ENCODE assay signal across 28 mouse cellular contexts in genomic region chr9:108970623-108971022, GRCm38 (mm10). TPM values are rescaled to one million over a fixed set of nuclear protein-coding genes. Genes with fewer than 3 reads are reported as not detected.
DNase-seq lines count a peak whose midpoint lies in the region; ATAC-seq lines count a peak whose summit lies in the region.
"Had no signal": no experiment of that assay in that cellular context is flagged by ENCODE, and none has a peak within 500 bp of the region (broad histone marks: within the 10 kb centered on the region; RNA-seq: fewer than 3 reads in every experiment).

No protein-coding gene starts in this region.

- no peak overlapping the region for H3K4me2 ChIP-seq in heart, embryonic 16.5 days (ENCODE audit: low read depth, low read length)
- H3K4me2 ChIP-seq in heart, embryonic 12.5 days, result no peak overlapping the region
- H3K4me2 ChIP-seq in midbrain, embryonic 11.5 days, result no peak overlapping the region
- no peak overlapping the region for H3K4me2 ChIP-seq in midbrain, embryonic 13.5 days (replicated peaks)
- H3K4me2 ChIP-seq: embryonic facial prominence, embryonic 13.5 days; embryonic facial prominence, embryonic 15.5 days; forebrain, embryonic 12.5 days had no signal

- no peak overlapping the region for H3K4me3 ChIP-seq in heart, embryonic 16.5 days (ENCODE audit: low read length)
- no peak overlapping the region for H3K4me3 ChIP-seq in heart, embryonic 12.5 days
- no peak overlapping the region for H3K4me3 ChIP-seq in midbrain, embryonic 11.5 days (ENCODE audit: low read depth, low read length)
- no peak overlapping the region for H3K4me3 ChIP-seq in midbrain, embryonic 13.5 days (replicated peaks)
- H3K4me3 ChIP-seq: embryonic facial prominence, embryonic 13.5 days; embryonic facial prominence, embryonic 15.5 days; erythroblast, embryonic 14.5 days; forebrain, embryonic 10.5 days; forebrain, embryonic 12.5 days had no signal

- H3K4me1 ChIP-seq in heart, embryonic 16.5 days (ENCODE audit: control insufficient read depth, insufficient read depth, low read length), result peaks cover 5% of the 10 kb centered on the region
- H3K4me1 ChIP-seq in heart, embryonic 12.5 days (replicated peaks), result no peaks in the 10 kb centered on the region
- no peaks in the 10 kb centered on the region for H3K4me1 ChIP-seq in midbrain, embryonic 11.5 days (ENCODE audit: control insufficient read depth, insufficient read depth, low read length)
- H3K4me1 ChIP-seq in midbrain, embryonic 13.5 days (replicated peaks), result no peaks in the 10 kb centered on the region
- H3K4me1 ChIP-seq: embryonic facial prominence, embryonic 13.5 days; embryonic facial prominence, embryonic 15.5 days; forebrain, embryonic 12.5 days had no signal

- no peaks in the 10 kb centered on the region for H3K27me3 ChIP-seq in heart, embryonic 16.5 days (ENCODE audit: control insufficient read depth, insufficient read depth, low read length)
- H3K27me3 ChIP-seq in heart, embryonic 12.5 days (replicated peaks), result no peaks in the 10 kb centered on the region
- no peaks in the 10 kb centered on the region for H3K27me3 ChIP-seq in midbrain, embryonic 11.5 days (ENCODE audit: control insufficient read depth, insufficient read depth, low read length)
- no peaks in the 10 kb centered on the region for H3K27me3 ChIP-seq in midbrain, embryonic 13.5 days
- H3K27me3 ChIP-seq: CH12.LX; embryonic facial prominence, embryonic 13.5 days; embryonic facial prominence, embryonic 15.5 days; forebrain, embryonic 12.5 days; Patski had no signal

- H3K9me3 ChIP-seq in heart, embryonic 16.5 days (replicated peaks; ENCODE audit: control insufficient read depth, low read length), result no peaks in the 10 kb centered on the region
- no peaks in the 10 kb centered on the region for H3K9me3 ChIP-seq in heart, embryonic 12.5 days (replicated peaks)
- no peaks in the 10 kb centered on the region for H3K9me3 ChIP-seq in midbrain, embryonic 11.5 days (ENCODE audit: control insufficient read depth, low read length)
- H3K9me3 ChIP-seq in midbrain, embryonic 13.5 days, result no peaks in the 10 kb centered on the region
- H3K9me3 ChIP-seq: embryonic facial prominence, embryonic 13.5 days; embryonic facial prominence, embryonic 15.5 days; forebrain, embryonic 10.5 days; forebrain, embryonic 12.5 days; G1E had no signal

- DNase-seq in heart, postnatal 36 days, result no peak
- peak; percentile 58 to 64 for DNase-seq in heart, postnatal 10 days
- DNase-seq in midbrain, embryonic 11.5 days (ENCODE audit: low spot score, missing footprints), result peak; percentile 19
- no peak for DNase-seq in embryo, embryonic 9.5 days (ENCODE audit: extremely low spot score)
- DNase-seq: adrenal gland, adult 8-10 months; adrenal gland, postnatal 14 days; adrenal gland, postnatal 36 days; B cell, adult 2 months; cerebellum, adult 11-12 months; cerebellum, adult 2 months; cerebellum, adult 9-10 months; cerebellum, postnatal 10 days; cerebellum, postnatal 25 days had no signal

- intact Hi-C loops in heart, postnatal 36 days (cut with DNase I), result no loop called here
- intact Hi-C loops in heart, postnatal 10 days (cut with DNase I), result no loop called here

- H3K27ac ChIP-seq in heart, embryonic 16.5 days (ENCODE audit: low read length), result no peak overlapping the region
- no peak overlapping the region for H3K27ac ChIP-seq in heart, embryonic 12.5 days (ENCODE audit: poor library complexity, severe bottlenecking)
- H3K27ac ChIP-seq in midbrain, embryonic 11.5 days (ENCODE audit: low read depth, low read length), result no peak overlapping the region
- no peak overlapping the region for H3K27ac ChIP-seq in midbrain, embryonic 13.5 days
- H3K27ac ChIP-seq: embryonic facial prominence, embryonic 13.5 days; embryonic facial prominence, embryonic 15.5 days; forebrain, embryonic 10.5 days; forebrain, embryonic 12.5 days had no signal

- H3K36me3 ChIP-seq in heart, embryonic 16.5 days (ENCODE audit: control insufficient read depth, insufficient read depth), result no peaks in the 10 kb centered on the region
- no peaks in the 10 kb centered on the region for H3K36me3 ChIP-seq in heart, embryonic 12.5 days
- H3K36me3 ChIP-seq in midbrain, embryonic 11.5 days (ENCODE audit: control insufficient read depth, insufficient read depth, low read length), result no peaks in the 10 kb centered on the region
- no peaks in the 10 kb centered on the region for H3K36me3 ChIP-seq in midbrain, embryonic 13.5 days
- H3K36me3 ChIP-seq: forebrain, embryonic 10.5 days; forebrain, embryonic 12.5 days; G1E had no signal

- peak; percentile 46; the same call in 1 of the 2 replicates for ATAC-seq in heart, embryonic 16.5 days (replicated peaks; ENCODE audit: extremely low read depth, insufficient read depth, low FRiP score)
- ATAC-seq in heart, embryonic 12.5 days (ENCODE audit: insufficient number of reproducible peaks, low FRiP score), result no peak
- no peak for ATAC-seq in midbrain, embryonic 11.5 days (ENCODE audit: low FRiP score)
- no peak for ATAC-seq in midbrain, embryonic 13.5 days
- ATAC-seq: activated CD4-positive, CD25-positive, alpha-beta regulatory T cell, adult 4 months; CD4-positive, CD25-positive, alpha-beta regulatory T cell, adult 4 months; forebrain, embryonic 14.5 days; Patski had no signal

- 43% methylated on average over 8 of the region's 8 CpGs for WGBS in heart, embryonic 16.5 days
- 71% methylated on average over 8 of the region's 8 CpGs for WGBS in heart, embryonic 12.5 days
- WGBS in midbrain, embryonic 11.5 days, result 91% methylated on average over 8 of the region's 8 CpGs
- 90% methylated on average over 8 of the region's 8 CpGs for WGBS in midbrain, embryonic 13.5 days

- no peak overlapping the region for H3K9ac ChIP-seq in heart, embryonic 16.5 days (ENCODE audit: low read length)
- no peak overlapping the region for H3K9ac ChIP-seq in heart, embryonic 12.5 days
- H3K9ac ChIP-seq in midbrain, embryonic 11.5 days (ENCODE audit: low read length), result no peak overlapping the region
- H3K9ac ChIP-seq in midbrain, embryonic 13.5 days (replicated peaks), result no peak overlapping the region
- H3K9ac ChIP-seq: embryonic facial prominence, embryonic 13.5 days; embryonic facial prominence, embryonic 15.5 days; forebrain, embryonic 12.5 days had no signal

RNA-seq across cellular contexts. Expression of gene Ucn2, which starts 15.2 kb away (rescaled TPM):
- polyA plus RNA-seq in heart, embryonic 16.5 days (2015; fragmentation: Nextera tagmentation; extraction: Ambion mirVana), result not detected in 2 replicates
- total RNA-seq in heart, postnatal 36 days (2021), result not detected
- total RNA-seq in heart, postnatal 10 days (2021), result not detected
- not detected in 2 replicates for polyA plus RNA-seq in heart, embryonic 12.5 days (2016; fragmentation: Nextera tagmentation; extraction: Ambion mirVana)
- polyA plus RNA-seq in midbrain, embryonic 11.5 days (2014; fragmentation: Nextera tagmentation; extraction: Ambion mirVana), result 0.15 TPM in 1 of 2 replicates, not detected in the other
- not detected in 2 replicates for polyA plus RNA-seq in midbrain, embryonic 13.5 days (2015; fragmentation: Nextera tagmentation; extraction: Ambion mirVana)
- total RNA-seq: CH12.LX had no signal
- polyA plus RNA-seq: activated CD4-positive, CD25-positive, alpha-beta regulatory T cell, adult 4 months; CD4-positive, CD25-positive, alpha-beta regulatory T cell, adult 4 months; embryonic facial prominence, embryonic 11.5 days; erythroblast, embryonic 14.5 days; forebrain, embryonic 10.5 days; forebrain, embryonic 12.5 days; G1E had no signal

RNA-seq across cellular contexts. Expression of gene Col7a1, which starts 17.2 kb away (rescaled TPM):
- 1.3 and 1.5 TPM in 2 replicates for polyA plus RNA-seq in heart, embryonic 16.5 days (2015; fragmentation: Nextera tagmentation; extraction: Ambion mirVana)
- under 1 TPM; 0.31 to 0.81 TPM for total RNA-seq in heart, postnatal 36 days (2021)
- 1 to 10 TPM; 1.3 TPM for total RNA-seq in heart, postnatal 10 days (2021)
- 1.1 and 1.3 TPM in 2 replicates for polyA plus RNA-seq in heart, embryonic 12.5 days (2016; fragmentation: Nextera tagmentation; extraction: Ambion mirVana)
- 1.1 and 2.2 TPM in 2 replicates for polyA plus RNA-seq in midbrain, embryonic 11.5 days (2014; fragmentation: Nextera tagmentation; extraction: Ambion mirVana)
- polyA plus RNA-seq in midbrain, embryonic 13.5 days (2015; fragmentation: Nextera tagmentation; extraction: Ambion mirVana), result 1.7 and 1.8 TPM in 2 replicates
- polyA plus RNA-seq: activated CD4-positive, CD25-positive, alpha-beta regulatory T cell, adult 4 months; CD4-positive, CD25-positive, alpha-beta regulatory T cell, adult 4 months had no signal

RNA-seq across cellular contexts. Expression of gene Pfkfb4, which starts 21.0 kb away (rescaled TPM):
- 3.1 and 4.8 TPM in 2 replicates for polyA plus RNA-seq in heart, embryonic 16.5 days (2015; fragmentation: Nextera tagmentation; extraction: Ambion mirVana)
- total RNA-seq in heart, postnatal 36 days (2021), result 1 to 10 TPM; 2.3 to 2.4 TPM
- 1 to 10 TPM; 2.4 TPM for total RNA-seq in heart, postnatal 10 days (2021)
- 3.0 and 4.3 TPM in 2 replicates for polyA plus RNA-seq in heart, embryonic 12.5 days (2016; fragmentation: Nextera tagmentation; extraction: Ambion mirVana)
- polyA plus RNA-seq in midbrain, embryonic 11.5 days (2014; fragmentation: Nextera tagmentation; extraction: Ambion mirVana), result 7.7 and 10.5 TPM in 2 replicates
- 24.4 and 30.6 TPM in 2 replicates for polyA plus RNA-seq in midbrain, embryonic 13.5 days (2015; fragmentation: Nextera tagmentation; extraction: Ambion mirVana)

RNA-seq across cellular contexts. Expression of gene Uqcrc1, which starts 34.2 kb away (rescaled TPM):
- 1,117 and 1,144 TPM in 2 replicates for polyA plus RNA-seq in heart, embryonic 16.5 days (2015; fragmentation: Nextera tagmentation; extraction: Ambion mirVana)
- total RNA-seq in heart, postnatal 36 days (2021), result 1,000 to 10,000 TPM; 2,339 to 2,528 TPM
- total RNA-seq in heart, postnatal 10 days (2021), result 1,000 to 10,000 TPM; 1,923 to 1,927 TPM
- polyA plus RNA-seq in heart, embryonic 12.5 days (2016; fragmentation: Nextera tagmentation; extraction: Ambion mirVana), result 738 and 745 TPM in 2 replicates
- polyA plus RNA-seq in midbrain, embryonic 11.5 days (2014; fragmentation: Nextera tagmentation; extraction: Ambion mirVana), result 378 and 408 TPM in 2 replicates
- 366 and 383 TPM in 2 replicates for polyA plus RNA-seq in midbrain, embryonic 13.5 days (2015; fragmentation: Nextera tagmentation; extraction: Ambion mirVana)

RNA-seq across cellular contexts. Expression of gene Tmem89, which starts 56.2 kb away (rescaled TPM):
- not detected in 2 replicates for polyA plus RNA-seq in heart, embryonic 16.5 days (2015; fragmentation: Nextera tagmentation; extraction: Ambion mirVana)
- not detected for total RNA-seq in heart, postnatal 36 days (2021)
- total RNA-seq in heart, postnatal 10 days (2021), result not detected
- not detected in 2 replicates for polyA plus RNA-seq in heart, embryonic 12.5 days (2016; fragmentation: Nextera tagmentation; extraction: Ambion mirVana)
- polyA plus RNA-seq in midbrain, embryonic 11.5 days (2014; fragmentation: Nextera tagmentation; extraction: Ambion mirVana), result not detected in 2 replicates
- polyA plus RNA-seq in midbrain, embryonic 13.5 days (2015; fragmentation: Nextera tagmentation; extraction: Ambion mirVana), result 0.46 TPM in 1 of 2 replicates, not detected in the other
- total RNA-seq: adrenal gland, postnatal 14 days; adrenal gland, postnatal 36 days; CH12.LX; G1E had no signal
- polyA plus RNA-seq: activated CD4-positive, CD25-positive, alpha-beta regulatory T cell, adult 4 months; embryonic facial prominence, embryonic 11.5 days; embryonic facial prominence, embryonic 13.5 days; erythroblast, embryonic 14.5 days; forebrain, embryonic 10.5 days; forebrain, embryonic 12.5 days; forebrain, embryonic 14.5 days; G1E; Patski had no signal

Comparison
In these comparisons a context has a peak if more than half of its experiments do, and no peak if none do; other contexts are left out.
1. DNase-seq: peak in heart, postnatal 10 days (2 of 2) and midbrain, embryonic 11.5 days (single experiment); none in heart, postnatal 36 days (0 of 2) and embryo, embryonic 9.5 days (single experiment).